Mouse (Mus musculus) retina, postnatal 7 days (tissue): ENCODE data around the gene Aldh3a1.

Experiments used
- DNase-seq: peaks from one replicate; pipeline ENCODE4 v3.0.0-alpha.2; 2012; ENCODE audit warnings: low read depth, low spot score

Gene Aldh3a1

DNA sequence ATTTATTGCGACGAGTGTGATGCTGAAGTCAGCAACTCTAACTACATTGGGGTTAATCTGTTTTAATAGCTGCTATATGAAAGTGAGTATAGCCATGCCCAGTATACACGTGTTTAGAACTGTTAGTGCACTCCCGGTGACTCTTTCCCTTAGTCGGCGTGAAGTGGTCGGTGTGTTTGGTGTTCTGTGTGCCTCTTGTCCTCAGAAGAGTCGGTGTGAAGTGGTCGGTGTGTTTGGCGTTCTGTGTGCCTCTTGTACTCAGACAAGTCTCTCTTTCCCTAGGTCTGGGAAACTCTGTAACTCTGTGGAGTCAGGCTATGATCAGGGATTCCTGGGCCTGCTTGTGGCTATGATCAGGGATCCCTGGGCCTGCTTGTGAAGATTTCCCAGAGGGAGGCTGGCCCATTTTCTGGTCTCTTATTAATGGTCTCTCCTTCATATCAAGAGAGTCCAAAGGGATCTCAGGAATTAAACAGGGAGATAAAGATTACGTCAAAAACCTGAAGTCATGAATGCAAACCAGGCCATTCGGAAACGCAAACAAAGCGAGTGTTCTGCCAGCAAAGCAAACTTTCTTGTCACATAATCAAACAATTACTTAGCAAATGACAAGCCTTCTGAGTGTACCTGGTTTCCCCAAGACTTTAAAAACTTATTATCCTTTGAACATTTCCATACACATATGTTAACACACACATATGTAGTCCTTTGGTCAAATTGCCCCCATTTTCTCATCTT is 10.6 kb upstream of the Aldh3a1 start:
- DNase-seq = no peak

GRCm38 (mm10) chr11:61197935-61198334 is 9.4 kb upstream of the Aldh3a1 start:
- DNase-seq = no peak

DNA sequence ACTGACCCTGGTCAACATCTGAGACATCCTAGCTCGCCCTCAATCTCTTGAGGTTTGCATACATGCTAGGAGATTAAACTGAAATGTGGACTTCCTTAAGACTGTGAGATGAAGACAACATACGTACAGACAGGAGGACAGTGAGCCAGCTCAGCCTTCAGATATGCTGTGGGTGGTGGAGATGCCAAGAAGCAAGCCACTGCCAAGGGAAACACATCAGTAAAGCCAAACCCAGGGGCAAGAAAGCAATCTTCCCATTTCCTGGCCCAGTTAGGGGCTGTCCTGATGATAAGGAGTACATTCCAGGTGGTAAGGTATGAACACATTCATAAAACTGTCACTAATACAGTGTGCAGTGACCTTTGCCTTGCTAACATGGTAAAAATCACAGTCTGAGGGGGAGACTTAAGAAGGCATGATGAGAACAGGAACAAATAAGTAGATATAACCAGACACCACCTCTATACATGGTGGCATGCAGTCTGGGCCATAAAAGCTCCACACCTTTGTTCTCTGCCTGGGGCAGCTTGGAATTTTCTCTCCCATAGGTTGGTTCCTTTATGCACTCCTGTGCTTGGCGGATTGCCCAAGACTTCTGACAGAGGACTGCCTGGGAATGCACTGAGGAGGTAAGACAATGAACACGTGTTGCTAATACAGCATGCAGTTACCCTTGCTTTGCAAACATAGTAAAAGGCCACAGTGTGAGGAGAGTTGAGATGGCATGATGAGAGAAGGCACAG is 7.5 kb upstream of the Aldh3a1 start:
- no peak for DNase-seq

DNA sequence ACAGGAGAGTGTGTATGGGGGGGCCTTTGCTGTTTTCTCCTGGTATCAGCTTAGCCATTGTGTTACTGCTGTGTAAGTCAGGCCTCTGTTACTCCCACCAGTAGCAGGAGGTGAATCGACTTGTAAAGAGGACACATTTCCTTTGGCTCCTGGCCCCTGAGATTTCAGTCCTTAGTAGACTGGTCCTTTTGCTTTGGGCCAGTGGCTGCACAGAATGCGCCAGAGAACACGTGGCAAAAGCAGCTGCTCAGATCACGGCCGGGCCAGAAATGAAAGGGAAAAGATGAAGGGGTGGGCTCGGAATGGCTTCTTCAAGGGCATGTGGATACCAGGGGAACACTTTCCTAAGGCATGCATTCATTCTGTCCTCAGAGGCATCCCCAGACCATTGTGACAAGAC is 5.2 kb upstream of the Aldh3a1 start:
- DNase-seq = no peak

DNA sequence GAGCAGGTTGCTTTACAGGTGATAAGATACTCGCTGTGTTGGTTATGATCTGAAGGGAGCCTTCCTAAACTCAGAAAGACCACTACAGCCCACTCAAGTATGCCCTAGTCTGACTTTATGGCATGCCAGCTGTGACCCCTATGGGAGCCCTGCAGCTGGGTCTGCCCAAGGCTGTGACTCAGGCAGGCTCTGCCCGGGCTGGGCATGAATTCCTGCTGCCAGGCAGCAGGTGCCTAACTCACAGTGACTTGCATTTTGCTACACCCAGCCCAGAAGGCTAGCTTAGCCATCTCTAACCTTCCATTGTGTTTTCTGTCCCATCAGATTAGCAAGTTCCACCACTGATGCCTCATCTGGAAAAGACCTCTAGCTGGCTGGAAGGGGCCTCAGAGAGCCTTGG is 4.5 kb upstream of the Aldh3a1 start:
- DNase-seq = no peak

- DNase-seq = no peak
These were observed 2.0 kb upstream of the Aldh3a1 start for GRCm38 (mm10) chr11:61205167-61205950.

GRCm38 (mm10) chr11:61206136-61206535 is 1.2 kb upstream of the Aldh3a1 start:
- no peak for DNase-seq

GRCm38 (mm10) chr11:61208316-61208715 is 979 bp downstream of the Aldh3a1 start:
- no peak for DNase-seq

GRCm38 (mm10) chr11:61212102-61212501 is 4.8 kb downstream of the Aldh3a1 start:
- DNase-seq = no peak

- DNase-seq = no peak
These were observed 8.6 kb downstream of the Aldh3a1 start for GRCm38 (mm10) chr11:61215936-61216335.

GRCm38 (mm10) chr11:61220156-61220881 is 13.0 kb downstream of the Aldh3a1 start:
- no peak for DNase-seq

DNA sequence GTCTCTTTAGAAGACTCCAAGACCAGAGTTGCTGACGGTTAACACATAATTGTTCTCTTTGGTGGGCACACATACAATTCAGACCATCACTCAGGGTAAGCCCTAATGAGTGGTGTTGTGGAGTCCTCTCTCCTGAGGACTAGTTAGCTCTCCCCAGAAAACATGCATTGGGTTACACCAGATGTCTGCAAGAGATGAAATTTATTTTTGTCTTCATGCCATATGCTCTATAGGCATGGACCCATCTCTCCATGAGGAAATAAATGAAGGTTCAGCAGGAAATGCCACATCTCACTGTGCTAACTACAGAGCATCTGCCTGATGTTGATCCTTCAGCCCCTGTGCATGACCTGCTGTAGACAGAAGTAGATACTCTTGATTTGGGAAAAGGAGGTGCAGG is 14.7 kb downstream of the Aldh3a1 start:
- no peak for DNase-seq

GRCm38 (mm10) chr11:61222971-61223745 is 15.8 kb downstream of the Aldh3a1 start:
- no peak for DNase-seq

- no peak for DNase-seq
These were observed 17.0 kb downstream of the Aldh3a1 start for GRCm38 (mm10) chr11:61224234-61224744.

DNA sequence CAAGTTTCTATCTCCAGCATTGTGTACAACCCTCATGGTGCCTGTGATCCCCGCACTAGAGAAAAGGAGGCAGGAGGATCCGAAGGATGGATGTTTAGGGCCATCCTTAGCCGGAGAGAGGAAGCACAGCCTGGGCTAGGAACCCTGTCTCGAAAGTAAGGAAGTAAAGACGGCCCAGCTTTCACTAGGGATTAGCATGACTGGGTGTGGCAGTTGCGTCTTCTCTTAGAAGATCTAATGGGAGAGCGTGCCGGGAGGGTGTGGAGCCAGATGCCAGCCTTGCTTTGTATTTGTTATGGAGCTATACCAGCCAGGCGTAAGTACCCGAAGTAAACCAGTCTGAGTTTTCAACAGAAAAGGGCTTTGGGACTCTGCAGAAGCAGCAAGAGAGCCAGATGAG is 17.6 kb downstream of the Aldh3a1 start:
- no peak for DNase-seq

DNA sequence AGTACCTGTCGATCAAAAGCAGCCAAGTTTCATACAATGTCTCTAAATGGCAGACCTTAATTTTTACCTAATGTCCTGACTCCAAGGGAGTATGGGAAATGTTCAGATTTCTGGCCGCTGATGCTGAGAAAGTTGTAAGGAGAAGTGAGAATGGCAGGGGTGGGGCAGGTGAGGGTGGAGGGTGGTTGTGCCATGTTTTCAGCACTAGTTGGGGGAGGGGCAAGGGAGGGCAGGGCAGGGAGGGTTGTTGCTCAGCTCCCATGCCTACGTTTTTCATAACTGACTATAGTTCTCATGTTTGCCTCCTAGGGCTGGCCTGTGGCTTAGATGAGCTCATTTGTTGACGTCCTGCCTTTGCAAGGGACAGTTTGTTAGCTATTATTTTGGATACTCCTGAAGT is 18.2 kb downstream of the Aldh3a1 start:
- no peak for DNase-seq

DNA sequence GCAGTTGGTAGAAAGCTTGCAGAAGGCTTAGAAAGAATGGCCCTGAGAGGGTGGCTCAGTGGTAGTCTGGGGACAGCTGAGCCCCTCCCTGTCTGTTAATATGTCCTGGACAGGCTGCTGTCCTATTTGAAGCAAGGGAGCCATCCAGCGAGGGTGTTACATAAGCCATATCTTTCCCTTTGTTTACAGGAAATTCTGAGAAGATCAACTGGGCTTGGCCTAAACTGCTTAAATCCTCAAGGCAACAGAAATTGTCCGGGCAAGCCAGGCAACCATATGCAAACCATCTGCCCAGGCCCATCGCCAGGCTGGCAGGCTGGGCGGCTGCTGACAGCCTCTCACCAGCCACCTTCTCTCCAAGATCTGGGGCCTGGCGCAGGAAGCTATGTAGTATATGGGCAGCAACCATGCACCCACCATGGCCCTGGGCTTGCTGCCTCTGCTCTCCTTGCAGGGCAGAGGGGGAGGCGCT is 18.6 kb downstream of the Aldh3a1 start:
- DNase-seq = no peak

DNA sequence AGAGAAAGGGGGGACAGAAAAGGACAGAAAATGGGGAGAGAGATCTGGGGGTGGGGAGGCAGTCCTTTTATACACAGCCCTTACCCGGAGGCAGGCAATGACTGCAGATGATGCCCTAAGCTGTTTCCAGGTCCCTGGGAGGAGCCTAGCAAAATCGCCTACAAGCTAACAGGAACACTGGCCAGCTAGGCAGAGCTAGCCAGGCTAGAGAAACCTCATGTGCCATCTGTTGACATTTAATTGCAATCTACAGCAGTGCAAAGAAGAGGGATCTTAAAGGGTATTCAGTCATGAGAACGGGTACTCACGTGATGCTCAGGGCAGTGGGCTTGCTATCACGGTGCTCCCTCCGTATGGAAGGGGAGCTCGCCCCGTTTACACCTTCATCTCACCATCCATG is 20.5 kb downstream of the Aldh3a1 start:
- DNase-seq = no peak

DNA sequence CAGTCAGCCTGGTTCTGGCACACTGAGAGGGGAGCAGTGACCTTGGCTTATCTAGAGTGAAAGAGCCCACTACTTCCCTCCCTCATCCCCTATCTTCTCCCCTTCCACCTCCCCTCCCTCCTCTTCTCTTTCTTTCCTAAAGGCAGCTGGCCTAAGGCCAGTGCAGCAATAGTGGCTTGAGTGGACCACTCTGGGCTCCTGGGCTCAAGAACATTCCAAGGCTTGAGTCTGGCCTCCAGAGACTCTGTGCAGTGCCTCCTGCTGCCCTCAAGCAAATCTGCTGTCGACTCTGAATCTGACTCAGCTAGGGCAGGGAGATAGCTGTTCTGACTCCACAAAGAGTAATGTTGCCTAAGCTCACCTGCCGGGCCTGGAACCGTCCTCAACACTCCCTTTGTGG is 21.1 kb downstream of the Aldh3a1 start:
- DNase-seq = no peak

DNA sequence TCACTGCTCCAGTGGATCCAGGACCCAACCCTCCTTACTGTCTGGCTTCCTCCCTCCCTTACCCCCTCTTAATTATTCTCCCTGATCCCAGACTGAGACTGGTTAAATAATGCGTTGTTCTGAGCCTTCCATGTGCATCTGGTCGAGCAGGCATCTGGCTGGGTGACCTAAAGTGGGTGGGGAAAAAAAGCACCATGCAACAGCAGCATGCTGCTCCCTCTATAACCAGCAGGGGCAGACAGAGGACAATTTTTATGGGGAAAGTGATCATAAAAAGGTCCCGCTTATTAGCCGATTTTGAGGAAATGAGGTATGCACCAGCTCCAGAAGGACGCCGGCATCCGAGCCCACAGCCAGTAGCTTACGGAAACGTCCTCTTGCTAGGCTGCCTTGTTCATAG is 24.0 kb downstream of the Aldh3a1 start:
- DNase-seq = peak; percentile 46

DNA sequence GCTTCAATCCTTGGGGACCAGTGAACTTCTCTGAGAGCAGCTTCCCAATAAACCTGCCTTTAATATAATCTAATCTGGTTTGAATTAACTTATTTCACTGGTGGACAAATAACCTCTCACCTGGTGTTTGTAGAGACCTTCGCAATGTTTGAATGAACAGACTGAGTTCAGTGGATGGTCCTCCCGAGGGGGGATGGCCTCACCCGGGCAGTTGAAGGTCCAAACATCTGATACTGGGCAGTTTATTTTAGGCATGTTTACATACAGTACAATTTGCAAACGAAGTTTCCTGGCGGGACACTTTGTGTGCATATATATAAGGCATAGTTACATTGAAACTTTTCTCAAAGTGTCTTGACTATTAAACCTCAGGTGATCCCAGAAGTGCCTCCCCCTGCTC is 26.8 kb downstream of the Aldh3a1 start:
- no peak for DNase-seq
